Mouse (Mus musculus): Measurements from ENCODE around the gene Mgll.

- TF ChIP-seq CTCF (IDR thresholded peaks at IDR 0.05; ENCODE audit: insufficient read depth, low read length): no peak
- TF ChIP-seq POLR2A (IDR thresholded peaks at IDR 0.05; ENCODE audit: borderline replicate concordance, extremely low read depth, low read depth, low read length): no peak
Observed at GRCm38 (mm10) chr6:88843241-88843640, 119.0 kb downstream of the Mgll start.

All from lung, adult 2 months (tissue).